Mouse (Mus musculus): Measurements from ENCODE around the gene Tcf12. TPM values are rescaled to one million over a fixed set of nuclear protein-coding genes. Genes with fewer than 3 reads are reported as not detected.

Tcf12 gene
- total and polyA plus RNA-seq, 2 experiments: 18.4 to 19.2 TPM

DNA sequence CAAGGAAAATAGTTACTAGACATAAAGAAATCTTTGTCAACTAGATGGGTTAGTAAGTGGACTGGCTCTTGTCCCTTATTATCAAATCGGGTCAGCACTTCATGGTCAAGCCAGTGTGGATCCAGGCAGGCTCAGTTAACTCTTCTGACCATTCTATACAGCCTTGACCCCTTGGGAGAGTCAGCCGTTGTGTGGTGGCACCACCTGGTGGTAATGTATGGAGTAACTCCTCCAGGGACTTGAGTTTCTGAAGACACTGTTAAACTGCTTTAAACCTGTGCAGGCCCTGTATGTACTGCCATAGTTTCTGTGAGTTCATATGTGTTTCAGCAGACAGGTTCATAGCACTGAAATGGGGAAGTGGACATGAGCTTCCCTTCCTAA, 305.3 kb downstream of the Tcf12 start:
- WGBS: 2% methylated on average over 2 of the region's 2 CpGs

DNA sequence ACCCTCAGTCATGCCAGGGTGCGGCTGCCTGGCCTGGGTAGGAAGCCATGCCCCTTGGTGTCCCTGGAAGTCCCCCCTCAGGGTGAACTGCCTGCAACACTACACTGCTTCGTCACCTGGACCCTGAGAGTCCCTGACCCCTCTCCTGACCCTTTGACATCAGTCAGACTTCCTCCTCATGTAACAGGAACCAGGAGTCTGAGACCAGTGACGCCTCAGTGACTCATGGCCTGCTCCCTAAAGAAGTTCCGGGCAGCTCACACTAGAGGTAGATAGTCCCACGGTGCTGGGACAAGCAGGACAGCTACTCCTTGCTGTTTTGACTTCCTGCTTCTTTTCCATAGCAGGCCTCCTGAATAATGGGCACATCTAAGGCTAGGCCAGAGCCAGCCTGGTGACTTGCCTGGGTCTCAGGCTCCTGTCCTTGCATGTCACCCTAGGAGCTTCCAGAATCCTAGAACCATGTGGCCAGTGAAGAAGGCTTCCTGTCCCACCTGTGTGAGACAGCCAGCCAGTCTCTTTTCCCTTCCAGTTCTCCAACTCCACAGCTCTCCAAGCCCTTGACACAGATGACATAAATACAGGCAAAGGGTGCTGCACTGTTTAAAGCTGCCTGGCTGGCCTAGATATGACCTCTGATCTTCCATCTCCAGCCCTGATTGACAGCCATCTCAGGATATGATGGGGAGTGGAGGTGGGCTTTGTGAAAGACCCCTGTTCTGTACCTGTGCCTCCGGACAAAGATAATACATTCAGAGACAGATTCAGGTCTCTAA, 305.8 kb downstream of the Tcf12 start:
- Histone ChIP-seq H3K9ac (ENCODE audit: low read depth, low read length) (no peak overlapping the region), H3K27me3 (ENCODE audit: control insufficient read depth, insufficient read depth, low read length) (no peaks in the 10 kb centered on the region), H3K4me1 (ENCODE audit: control insufficient read depth, insufficient read depth, low read length) (no peaks in the 10 kb centered on the region), H3K27ac (replicated peaks; ENCODE audit: insufficient read depth, low read depth, low read length) (no peak overlapping the region), H3K79me2 (ENCODE audit: control insufficient read depth, insufficient read depth, low read length) (no peaks in the 10 kb centered on the region), H3K4me3 (ENCODE audit: insufficient read depth, low read depth, low read length) (no peak overlapping the region), H3K36me3 (ENCODE audit: control insufficient read depth, insufficient read depth, low read length) (no peaks in the 10 kb centered on the region)
- DNase-seq (ENCODE audit: extremely low read depth, low read depth, low spot score): no peak
- WGBS: 79% methylated on average over 6 of the region's 6 CpGs
- TF ChIP-seq POLR2A (IDR thresholded peaks at IDR 0.05; ENCODE audit: extremely low read depth, insufficient read depth, low read length): no peak
- no peak for TF ChIP-seq CTCF (IDR thresholded peaks at IDR 0.05; ENCODE audit: low read depth, low read length)

More for the DNA sequence above, 305.3 kb downstream of the Tcf12 start:
- TF ChIP-seq POLR2A (IDR thresholded peaks at IDR 0.05; ENCODE audit: extremely low read depth, insufficient read depth, low read length): no peak
- peak; percentile 75 for TF ChIP-seq CTCF (IDR thresholded peaks at IDR 0.05; ENCODE audit: low read depth, low read length)
- no peak overlapping the region for H3K4me3 ChIP-seq (ENCODE audit: insufficient read depth, low read depth, low read length)
- H3K79me2 ChIP-seq (ENCODE audit: control insufficient read depth, insufficient read depth, low read length): no peaks in the 10 kb centered on the region
- H3K27ac ChIP-seq (replicated peaks; ENCODE audit: insufficient read depth, low read depth, low read length): no peak overlapping the region
- DNase-seq (ENCODE audit: extremely low read depth, low read depth, low spot score): peak; percentile 58
- no peaks in the 10 kb centered on the region for H3K36me3 ChIP-seq (ENCODE audit: control insufficient read depth, insufficient read depth, low read length)
- no peak overlapping the region for H3K9ac ChIP-seq (ENCODE audit: low read depth, low read length)
- H3K4me1 ChIP-seq (ENCODE audit: control insufficient read depth, insufficient read depth, low read length): no peaks in the 10 kb centered on the region
- H3K27me3 ChIP-seq (ENCODE audit: control insufficient read depth, insufficient read depth, low read length): no peaks in the 10 kb centered on the region

- Histone ChIP-seq H3K4me3 (ENCODE audit: insufficient read depth, low read depth, low read length) (no peak overlapping the region), H3K79me2 (ENCODE audit: control insufficient read depth, insufficient read depth, low read length) (no peaks in the 10 kb centered on the region), H3K4me1 (ENCODE audit: control insufficient read depth, insufficient read depth, low read length) (no peaks in the 10 kb centered on the region), H3K36me3 (ENCODE audit: control insufficient read depth, insufficient read depth, low read length) (no peaks in the 10 kb centered on the region), H3K9ac (ENCODE audit: low read depth, low read length) (no peak overlapping the region), H3K27me3 (ENCODE audit: control insufficient read depth, insufficient read depth, low read length) (no peaks in the 10 kb centered on the region), H3K27ac (replicated peaks; ENCODE audit: insufficient read depth, low read depth, low read length) (no peak overlapping the region)
- no peak for DNase-seq (ENCODE audit: extremely low read depth, low read depth, low spot score)
- WGBS: 70% methylated on average over 6 of the region's 6 CpGs
- TF ChIP-seq POLR2A (IDR thresholded peaks at IDR 0.05; ENCODE audit: extremely low read depth, insufficient read depth, low read length) (no peak), CTCF (IDR thresholded peaks at IDR 0.05; ENCODE audit: low read depth, low read length) (no peak)
Measured at GRCm38 (mm10) chr9:71804116-71804515, 307.6 kb downstream of the Tcf12 start.

- H3K27ac ChIP-seq (replicated peaks; ENCODE audit: insufficient read depth, low read depth, low read length): no peak overlapping the region
- H3K79me2 ChIP-seq (ENCODE audit: control insufficient read depth, insufficient read depth, low read length): no peaks in the 10 kb centered on the region
- H3K4me1 ChIP-seq (ENCODE audit: control insufficient read depth, insufficient read depth, low read length): no peaks in the 10 kb centered on the region
- H3K27me3 ChIP-seq (ENCODE audit: control insufficient read depth, insufficient read depth, low read length): no peaks in the 10 kb centered on the region
- no peaks in the 10 kb centered on the region for H3K36me3 ChIP-seq (ENCODE audit: control insufficient read depth, insufficient read depth, low read length)
- TF ChIP-seq CTCF (IDR thresholded peaks at IDR 0.05; ENCODE audit: low read depth, low read length): no peak
- no peak for TF ChIP-seq POLR2A (IDR thresholded peaks at IDR 0.05; ENCODE audit: extremely low read depth, insufficient read depth, low read length)
- H3K9ac ChIP-seq (ENCODE audit: low read depth, low read length): no peak overlapping the region
- H3K4me3 ChIP-seq (ENCODE audit: insufficient read depth, low read depth, low read length): no peak overlapping the region
- 79% methylated on average over 7 of the region's 7 CpGs for WGBS
- DNase-seq (ENCODE audit: extremely low read depth, low read depth, low spot score): no peak
Measured at GRCm38 (mm10) chr9:71803281-71803680, 308.4 kb downstream of the Tcf12 start.

- no peak for DNase-seq (ENCODE audit: extremely low read depth, low read depth, low spot score)
- H3K9ac ChIP-seq (ENCODE audit: low read depth, low read length): no peak overlapping the region
- H3K4me3 ChIP-seq (ENCODE audit: insufficient read depth, low read depth, low read length): no peak overlapping the region
- no peaks in the 10 kb centered on the region for H3K36me3 ChIP-seq (ENCODE audit: control insufficient read depth, insufficient read depth, low read length)
- no peaks in the 10 kb centered on the region for H3K79me2 ChIP-seq (ENCODE audit: control insufficient read depth, insufficient read depth, low read length)
- no peaks in the 10 kb centered on the region for H3K4me1 ChIP-seq (ENCODE audit: control insufficient read depth, insufficient read depth, low read length)
- no peaks in the 10 kb centered on the region for H3K27me3 ChIP-seq (ENCODE audit: control insufficient read depth, insufficient read depth, low read length)
- H3K27ac ChIP-seq (replicated peaks; ENCODE audit: insufficient read depth, low read depth, low read length): no peak overlapping the region
- WGBS: 83% methylated on average over 5 of the region's 5 CpGs
- TF ChIP-seq POLR2A (IDR thresholded peaks at IDR 0.05; ENCODE audit: extremely low read depth, insufficient read depth, low read length): no peak
- TF ChIP-seq CTCF (IDR thresholded peaks at IDR 0.05; ENCODE audit: low read depth, low read length): no peak
Measured at GRCm38 (mm10) chr9:71799598-71799997, 312.1 kb downstream of the Tcf12 start.

GRCm38 (mm10) chr9:71798176-71798575, 313.5 kb downstream of the Tcf12 start:
- DNase-seq (ENCODE audit: extremely low read depth, low read depth, low spot score): no peak
- 75% methylated on average over 5 of the region's 5 CpGs for WGBS
- Histone ChIP-seq H3K27ac (replicated peaks; ENCODE audit: insufficient read depth, low read depth, low read length) (no peak overlapping the region), H3K79me2 (ENCODE audit: control insufficient read depth, insufficient read depth, low read length) (no peaks in the 10 kb centered on the region), H3K4me1 (ENCODE audit: control insufficient read depth, insufficient read depth, low read length) (no peaks in the 10 kb centered on the region), H3K27me3 (ENCODE audit: control insufficient read depth, insufficient read depth, low read length) (no peaks in the 10 kb centered on the region), H3K4me3 (ENCODE audit: insufficient read depth, low read depth, low read length) (no peak overlapping the region), H3K36me3 (ENCODE audit: control insufficient read depth, insufficient read depth, low read length) (no peaks in the 10 kb centered on the region), H3K9ac (ENCODE audit: low read depth, low read length) (no peak overlapping the region)
- TF ChIP-seq CTCF (IDR thresholded peaks at IDR 0.05; ENCODE audit: low read depth, low read length) (no peak), POLR2A (IDR thresholded peaks at IDR 0.05; ENCODE audit: extremely low read depth, insufficient read depth, low read length) (no peak)

Other genes starting within 250 kb of the Tcf12 start
- gene Zfp280d, start 163.0 kb upstream of the Tcf12 start, total RNA-seq (2014; rRNA removed): 19.9 and 26.0 TPM in 2 replicates
- gene Zfp280d, start 163.0 kb upstream of the Tcf12 start, polyA plus RNA-seq (2012; rRNA removed): 2.0 and 3.1 TPM in 2 replicates